Mouse (Mus musculus) forebrain, embryonic 16.5 days (tissue): Measurements from ENCODE around the gene Scamp5. TPM values are rescaled to one million over a fixed set of nuclear protein-coding genes. Genes with fewer than 3 reads are reported as not detected.

Source experiments
- ATAC-seq: fragments of 200-750 bp; cut with Nextera tagmentation; 2 replicates; pipeline ENCODE4 v1.8.0; 2017; ENCODE audit warnings: mild to moderate bottlenecking, moderate library complexity
- H3K27ac ChIP-seq: fragments of 300-500 bp; sonication (generic); 2 replicates; pipeline ENCODE4 v1.5.1; 2014; ENCODE audit warnings: low read length, control low read depth
- H3K27me3 ChIP-seq: fragments of 300-500 bp; sonication (generic); replicated peaks from 2 replicates; pipeline ENCODE4 v1.6.1; 2014; ENCODE audit warnings: low read length; ENCODE audit not compliant: control insufficient read depth, insufficient read depth
- H3K36me3 ChIP-seq: fragments of 300-500 bp; sonication (generic); 2 replicates; pipeline ENCODE4 v1.6.1; 2014; ENCODE audit not compliant: control insufficient read depth, insufficient read depth
- H3K4me1 ChIP-seq: fragments of 300-500 bp; sonication (generic); replicated peaks from 2 replicates; pipeline ENCODE4 v1.6.1; 2014; ENCODE audit warnings: low read length; ENCODE audit not compliant: control insufficient read depth, insufficient read depth
- H3K4me2 ChIP-seq: fragments of 300-500 bp; sonication (generic); 2 replicates; pipeline ENCODE4 v1.6.1; 2014; ENCODE audit warnings: mild to moderate bottlenecking, low read length, control low read depth
- H3K4me3 ChIP-seq: fragments of 300-500 bp; sonication (generic); replicated peaks from 2 replicates; pipeline ENCODE4 v1.5.1; 2014; ENCODE audit warnings: mild to moderate bottlenecking, low read length, control low read depth
- H3K9ac ChIP-seq: fragments of 300-500 bp; sonication (generic); replicated peaks from 2 replicates; pipeline ENCODE4 v1.6.1; 2014; ENCODE audit warnings: low read depth, low read length, control low read depth
- H3K9me3 ChIP-seq: fragments of 300-500 bp; sonication (generic); 2 replicates; pipeline ENCODE4 v1.6.1; 2016; ENCODE audit warnings: low read length; ENCODE audit not compliant: control insufficient read depth
- WGBS: fragments of 180-500 bp; shearing (Covaris S2); extraction: QIAGEN DNeasy Blood & Tissue Kit; methylation state at CpG from one replicate; pipeline ENCODE4 v1.1.7; 2014; 5-methylcytosine and 5-hydroxymethylcytosine counted together
- polyA plus RNA-seq: library from polyadenylated mRNA; unstranded; fragments of >200 nt; fragmentation: Nextera tagmentation; extraction: Ambion mirVana; gene quantifications from 2 replicates; pipeline ENCODE4 v1.2.1, GENCODE M21; 2015

Gene Scamp5
- polyA plus RNA-seq, 1 experiment from 2014 or later: 135 TPM

DNA sequence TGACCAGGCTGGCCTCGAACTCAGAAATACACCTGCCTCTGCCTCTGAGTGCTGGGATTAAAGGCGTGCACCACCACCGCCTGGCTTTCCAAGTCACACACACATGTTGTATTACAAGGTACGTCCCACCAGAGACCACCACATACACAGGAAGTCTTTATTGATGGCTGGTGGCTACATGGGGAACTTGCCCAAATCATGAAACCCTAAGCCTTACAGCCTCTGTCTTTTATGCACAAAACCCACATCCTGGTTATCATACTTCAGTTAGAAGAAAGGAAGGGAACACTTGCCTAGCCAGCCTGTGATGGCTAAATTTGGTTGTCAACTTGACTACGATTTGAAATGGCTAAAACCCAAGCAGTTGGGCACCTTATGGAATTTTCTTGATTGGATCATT, 63.8 kb downstream of the Scamp5 start:
- Histone ChIP-seq H3K27ac (no peak overlapping the region), H3K4me1 (no peaks in the 10 kb centered on the region), H3K4me3 (no peak overlapping the region), H3K9me3 (no peaks in the 10 kb centered on the region; the same call in 1 of the 2 replicates), H3K9ac (no peak overlapping the region), H3K4me2 (no peak overlapping the region), H3K27me3 (no peaks in the 10 kb centered on the region), H3K36me3 (no peaks in the 10 kb centered on the region)
- no peak for ATAC-seq
- WGBS: 86% methylated on average over 5 of the region's 5 CpGs

DNA sequence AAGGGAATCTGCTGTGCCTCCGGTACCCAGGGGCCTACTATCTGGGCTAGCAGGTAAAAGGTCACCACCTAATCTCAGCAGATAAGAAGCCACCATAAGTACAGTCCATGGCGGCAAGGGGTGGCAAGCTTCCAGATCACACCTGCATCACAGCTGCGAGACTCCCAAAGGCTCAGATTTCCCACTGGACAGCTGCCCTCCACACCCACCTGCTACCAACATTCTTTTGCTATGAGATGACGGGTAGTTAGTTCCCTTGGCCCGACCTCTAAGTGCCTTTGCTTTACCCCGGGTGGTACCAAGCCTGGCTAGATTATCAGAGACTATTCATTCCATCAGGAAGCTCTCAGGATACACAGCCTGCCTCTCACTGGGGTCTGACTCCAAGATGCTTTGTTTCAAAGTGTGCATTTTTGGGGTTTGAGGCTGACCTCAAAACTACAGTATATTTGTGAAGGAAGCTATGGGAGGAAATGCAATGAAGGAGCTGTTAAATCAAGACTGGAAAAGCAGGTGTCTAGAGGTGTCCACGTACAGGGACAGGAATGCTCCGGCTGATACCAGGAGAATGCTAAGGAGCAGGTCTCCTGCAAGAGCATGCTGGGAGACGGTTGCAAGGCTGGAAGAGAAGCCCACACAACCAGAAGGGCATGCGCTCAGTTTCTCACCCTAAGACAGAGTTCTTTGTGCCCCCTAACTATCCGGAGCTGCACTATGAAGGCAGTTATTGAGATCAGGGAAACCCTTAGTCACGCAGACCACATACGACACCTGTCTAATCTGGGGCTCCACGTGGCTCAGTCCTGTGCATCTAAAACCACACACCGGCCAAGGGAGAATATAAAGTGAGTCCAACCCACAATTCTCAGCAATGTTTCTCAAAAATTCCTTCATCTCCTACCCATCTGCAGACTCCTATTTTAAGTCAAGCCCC, 65.3 kb downstream of the Scamp5 start:
- Histone ChIP-seq H3K9me3 (peaks cover 2% of the 10 kb centered on the region; the same call in 1 of the 2 replicates), H3K4me2 (no peak overlapping the region), H3K4me3 (no peak overlapping the region), H3K9ac (no peak overlapping the region), H3K27me3 (no peaks in the 10 kb centered on the region), H3K4me1 (no peaks in the 10 kb centered on the region), H3K27ac (no peak overlapping the region), H3K36me3 (no peaks in the 10 kb centered on the region)
- ATAC-seq: no peak
- WGBS: 90% methylated on average over 15 of the region's 15 CpGs

- WGBS: 100% methylated on average over 2 of the region's 2 CpGs
- H3K36me3 ChIP-seq: no peaks in the 10 kb centered on the region
- H3K4me2 ChIP-seq: no peak overlapping the region
- no peaks in the 10 kb centered on the region for H3K27me3 ChIP-seq
- H3K4me1 ChIP-seq: no peaks in the 10 kb centered on the region
- no peak overlapping the region for H3K4me3 ChIP-seq
- H3K9me3 ChIP-seq: peaks cover 2% of the 10 kb centered on the region; the same call in 1 of the 2 replicates
- ATAC-seq: no peak
- H3K9ac ChIP-seq: no peak overlapping the region
- no peak overlapping the region for H3K27ac ChIP-seq
These were observed 69.1 kb downstream of the Scamp5 start for GRCm38 (mm10) chr9:57398773-57399172.

- Histone ChIP-seq H3K27me3 (no peaks in the 10 kb centered on the region), H3K36me3 (no peaks in the 10 kb centered on the region), H3K27ac (no peak overlapping the region), H3K4me1 (no peaks in the 10 kb centered on the region), H3K9ac (no peak overlapping the region), H3K9me3 (no peaks in the 10 kb centered on the region), H3K4me2 (no peak overlapping the region), H3K4me3 (no peak overlapping the region)
- 93% methylated on average over 1 of the region's 1 CpGs for WGBS
- no peak for ATAC-seq
These were observed 75.0 kb downstream of the Scamp5 start for GRCm38 (mm10) chr9:57392892-57393291.

Other genes starting within 250 kb of the Scamp5 start
- gene Trcg1, start 231.5 kb downstream of the Scamp5 start, polyA plus RNA-seq: not detected in 2 replicates
- 4.7 and 5.6 TPM in 2 replicates for gene 1700017B05Rik, start 205.4 kb downstream of the Scamp5 start, polyA plus RNA-seq
- gene Ppcdc, start 27.9 kb downstream of the Scamp5 start, polyA plus RNA-seq: 24.0 and 26.9 TPM in 2 replicates
- gene Rpp25, start 36.0 kb upstream of the Scamp5 start, polyA plus RNA-seq: 23.4 and 24.4 TPM in 2 replicates
- 720 and 756 TPM in 2 replicates for gene Cox5a, start 53.2 kb upstream of the Scamp5 start, polyA plus RNA-seq
- gene Fam219b, start 69.5 kb upstream of the Scamp5 start, polyA plus RNA-seq: 25.2 and 26.6 TPM in 2 replicates
- 57.5 and 73.7 TPM in 2 replicates for gene Mpi, start 84.7 kb upstream of the Scamp5 start, polyA plus RNA-seq
- 54.0 and 56.0 TPM in 2 replicates for gene Scamp2, start 92.9 kb upstream of the Scamp5 start, polyA plus RNA-seq
- 27.2 and 43.3 TPM in 2 replicates for gene Ulk3, start 121.4 kb upstream of the Scamp5 start, polyA plus RNA-seq
- gene Cplx3, start 138.2 kb upstream of the Scamp5 start, polyA plus RNA-seq: 0.09 TPM in 1 of 2 replicates, not detected in the other
- gene Lman1l, start 152.7 kb upstream of the Scamp5 start, polyA plus RNA-seq: not detected in 2 replicates
- gene Csk, start 185.6 kb upstream of the Scamp5 start, polyA plus RNA-seq: 38.5 and 39.6 TPM in 2 replicates
- gene Cyp1a2, start 215.6 kb upstream of the Scamp5 start, polyA plus RNA-seq: not detected in 2 replicates
- gene Cyp1a1, start 219.9 kb upstream of the Scamp5 start, polyA plus RNA-seq: 0.12 and 0.18 TPM in 2 replicates
- gene Edc3, start 240.5 kb upstream of the Scamp5 start, polyA plus RNA-seq: 37.0 and 39.2 TPM in 2 replicates